Mouse (Mus musculus): ENCODE measurements around the gene Kcnk12. TPM values are rescaled to one million over a fixed set of nuclear protein-coding genes. Genes with fewer than 3 reads are reported as not detected.

Kcnk12 gene
- total RNA-seq (2021): 10 to 100 TPM; 21.0 to 23.1 TPM
- long read RNA-seq, transcript Kcnk12-201 (2 exons, 1,972 nt): major isoform, 26 of 27 reads
- long read RNA-seq, partial matches to known transcripts: 1 of 27 reads
- long read RNA-seq, other reads (novel, unspliced or antisense): 0 of 27 reads

DNA sequence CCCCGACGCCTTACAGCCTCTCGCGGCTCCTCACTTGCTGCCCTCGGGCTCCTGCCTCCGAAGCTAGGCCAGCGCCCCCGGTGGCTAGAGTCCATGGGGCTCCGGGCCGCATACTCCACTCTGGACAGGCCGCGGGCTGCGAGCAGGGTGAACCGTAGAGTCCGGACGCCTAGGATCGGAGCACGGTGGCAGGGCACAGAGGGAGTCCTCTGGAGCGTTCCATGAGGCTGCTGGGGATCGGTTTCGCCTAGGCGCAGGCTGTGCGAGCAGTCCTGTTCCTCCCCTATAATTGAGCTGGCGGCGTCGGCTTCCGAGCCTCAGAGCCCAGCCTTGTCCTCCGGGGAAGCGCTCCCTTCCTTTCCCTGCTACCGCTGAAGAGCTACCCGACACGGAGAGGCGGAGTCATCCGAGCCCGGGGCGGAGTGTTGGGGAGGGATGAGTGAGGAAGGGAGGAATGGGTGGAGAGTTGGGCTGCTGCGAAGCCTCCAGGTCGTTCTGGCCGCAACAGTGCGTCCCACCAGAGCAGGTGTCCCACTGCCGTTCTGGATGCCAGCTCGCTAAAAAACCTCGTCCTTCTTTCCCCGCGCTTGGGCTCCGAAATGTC, at the start of gene Kcnk12:
Kcnk12 (minus strand) TSS at position 307 of the 604 bp plus-strand sequence.
- peak; percentile 70 to 73 for DNase-seq (ENCODE audit: low spot score in 2 of 2)

DNA sequence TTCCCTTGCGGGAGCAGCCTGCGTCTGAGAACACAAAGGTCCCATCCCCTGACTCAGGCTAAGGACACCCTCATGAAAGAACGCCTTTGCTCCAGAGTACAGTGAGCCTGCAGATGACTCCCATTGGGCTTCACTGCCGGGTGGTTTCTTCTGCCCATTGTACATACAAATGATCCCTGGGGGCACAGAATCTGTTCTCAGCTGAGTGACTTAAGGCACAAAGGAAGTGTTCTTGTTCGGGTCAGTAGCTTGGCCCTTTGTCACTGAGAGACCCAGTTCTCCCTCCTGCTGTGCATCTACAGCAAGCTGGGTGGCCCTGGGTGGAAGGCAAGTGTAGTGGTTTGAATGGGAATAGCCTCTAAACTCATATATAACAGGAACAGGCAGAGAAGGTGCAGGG, 44.4 kb upstream of the Kcnk12 start:
- DNase-seq (ENCODE audit: low spot score in 2 of 2): no peak

GRCm38 (mm10) chr17:87840079-87840478, 42.3 kb upstream of the Kcnk12 start:
- no peak for DNase-seq (ENCODE audit: low spot score in 2 of 2)

DNA sequence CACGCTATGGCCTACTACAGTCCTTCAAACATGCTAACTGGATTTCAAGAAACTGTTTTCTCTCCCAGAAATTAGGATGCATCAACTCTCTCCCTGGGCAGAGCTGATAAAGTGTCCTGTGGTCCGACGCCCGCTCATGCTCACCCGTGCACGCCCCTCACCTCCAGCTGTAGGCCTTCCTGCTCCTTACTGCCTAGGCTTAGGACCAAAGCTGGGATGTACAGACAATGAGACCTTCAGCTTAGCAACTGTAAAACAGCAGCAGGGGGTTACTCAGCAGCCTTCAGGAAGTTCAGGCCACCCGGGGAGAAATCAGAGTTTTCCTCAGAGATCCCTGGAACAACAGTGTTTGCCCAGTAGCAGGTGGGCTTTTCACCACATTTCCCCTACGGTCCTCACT, 37.1 kb upstream of the Kcnk12 start:
- DNase-seq (ENCODE audit: low spot score in 2 of 2): no peak

DNA sequence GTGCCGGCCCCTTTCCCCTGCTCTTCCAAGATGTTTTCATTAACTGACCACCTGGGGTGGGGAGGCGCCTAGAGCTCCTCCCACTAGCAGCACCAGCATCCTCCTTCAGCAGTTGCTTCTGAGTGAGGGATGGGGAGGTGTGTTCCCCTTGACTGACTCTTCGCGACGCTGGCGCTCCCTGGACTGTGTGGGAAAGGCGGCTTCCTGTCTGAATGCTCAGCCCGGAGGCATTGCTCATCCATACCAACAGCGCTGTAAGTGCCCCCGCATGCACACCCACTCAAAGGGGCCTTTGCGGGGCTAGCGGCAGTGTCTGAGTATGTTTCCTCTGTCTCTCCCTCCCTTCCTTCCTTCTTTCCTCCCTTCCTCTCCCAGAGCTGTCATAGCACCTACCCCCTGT, 29.1 kb upstream of the Kcnk12 start:
- no peak for DNase-seq (ENCODE audit: low spot score in 2 of 2)

DNA sequence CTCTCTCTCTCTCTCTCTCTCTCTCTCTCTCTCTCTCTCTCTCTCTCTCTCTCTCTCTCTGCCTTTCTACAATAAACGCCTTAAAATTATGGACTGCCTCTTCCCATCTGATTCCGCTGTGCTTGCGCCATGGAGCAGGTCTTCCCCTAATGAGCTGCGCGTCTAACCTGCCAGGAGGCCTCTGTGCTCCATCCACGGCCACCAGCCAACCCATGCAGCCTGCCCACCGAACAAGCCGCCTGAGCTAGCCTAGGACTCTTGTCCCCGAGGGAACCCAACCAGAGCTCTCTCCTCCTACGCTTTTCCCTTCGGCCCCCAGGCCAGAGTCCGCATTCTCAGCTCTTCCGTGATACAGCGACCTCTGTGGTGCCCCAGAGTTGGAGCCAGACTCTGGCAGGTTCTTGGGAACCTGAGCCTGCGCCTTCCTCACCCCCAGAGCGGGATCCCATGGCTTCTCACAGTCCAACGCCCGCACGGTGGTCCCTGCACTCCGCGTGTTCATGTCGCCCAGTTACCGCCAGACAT, 28.3 kb upstream of the Kcnk12 start:
- DNase-seq (ENCODE audit: low spot score in 2 of 2): no peak

DNA sequence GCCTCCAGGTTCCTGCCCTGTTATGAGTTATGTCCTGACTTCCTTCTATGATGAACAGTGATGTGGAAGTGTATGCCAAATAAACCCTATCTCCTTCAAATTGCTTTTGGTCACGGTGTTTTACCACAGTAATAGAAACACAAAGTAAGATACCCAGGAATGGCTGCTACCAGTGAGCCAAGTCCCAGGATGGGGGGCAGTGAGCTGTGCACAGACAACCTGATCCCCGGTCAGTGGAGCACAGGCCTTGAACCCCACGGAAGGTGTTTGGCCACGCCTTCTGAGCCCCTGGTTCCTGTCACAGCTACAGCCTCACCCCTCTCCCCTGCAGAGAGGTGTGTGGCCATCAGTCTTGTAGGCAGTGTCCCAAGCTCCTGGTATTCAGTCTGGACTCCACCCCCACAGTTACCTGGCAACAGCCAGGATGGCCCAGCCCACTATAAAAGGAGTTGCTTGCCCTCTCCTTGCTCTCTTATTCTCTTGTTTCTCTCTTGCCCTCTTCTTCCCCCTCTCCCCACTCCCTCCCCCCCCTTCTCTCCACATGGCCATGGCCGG, 27.7 kb upstream of the Kcnk12 start:
- DNase-seq (ENCODE audit: low spot score in 2 of 2): no peak

GRCm38 (mm10) chr17:87823031-87823430, 25.2 kb upstream of the Kcnk12 start:
- no peak for DNase-seq (ENCODE audit: low spot score in 2 of 2)

DNA sequence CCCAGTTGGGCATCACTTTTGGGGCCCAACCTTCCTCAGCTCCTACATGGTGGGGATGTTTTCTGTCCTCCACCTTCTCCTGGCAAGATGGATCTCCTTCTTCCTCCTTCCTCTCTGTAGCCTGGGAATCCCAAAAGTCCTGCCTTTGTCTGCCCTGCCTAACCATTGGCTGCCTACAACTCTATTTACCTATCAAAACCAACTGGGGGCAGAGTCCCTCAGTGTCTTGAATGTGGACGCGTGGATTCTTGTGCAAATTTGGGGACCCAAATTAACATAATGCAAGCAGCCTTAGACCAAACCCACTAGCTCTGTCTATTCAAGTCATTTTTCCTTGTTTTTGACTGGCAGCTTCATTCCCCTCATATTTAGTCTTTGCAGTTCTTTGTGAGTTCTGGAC, 11.8 kb upstream of the Kcnk12 start:
- no peak for DNase-seq (ENCODE audit: low spot score in 2 of 2)

DNA sequence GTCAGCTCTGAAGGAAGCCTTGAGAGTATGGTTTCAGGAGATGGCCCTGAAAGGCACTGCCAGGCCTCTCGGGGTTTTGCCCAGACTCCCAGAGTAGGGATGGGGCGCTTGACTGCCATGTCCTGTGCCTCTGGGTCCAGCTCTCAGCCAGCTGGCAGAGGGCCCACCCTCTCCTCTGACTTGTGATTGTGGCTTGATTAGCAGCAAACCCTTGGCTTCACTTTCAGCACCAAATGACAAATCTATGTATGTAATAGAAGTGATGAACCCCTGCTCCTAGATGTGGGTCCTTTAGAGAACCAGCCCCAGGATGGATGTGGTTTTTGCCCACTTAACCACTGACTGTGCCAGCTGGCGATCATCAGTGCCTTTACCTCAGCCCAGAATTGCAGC, 2.1 kb upstream of the Kcnk12 start:
- DNase-seq (ENCODE audit: low spot score in 2 of 2): no peak

DNA sequence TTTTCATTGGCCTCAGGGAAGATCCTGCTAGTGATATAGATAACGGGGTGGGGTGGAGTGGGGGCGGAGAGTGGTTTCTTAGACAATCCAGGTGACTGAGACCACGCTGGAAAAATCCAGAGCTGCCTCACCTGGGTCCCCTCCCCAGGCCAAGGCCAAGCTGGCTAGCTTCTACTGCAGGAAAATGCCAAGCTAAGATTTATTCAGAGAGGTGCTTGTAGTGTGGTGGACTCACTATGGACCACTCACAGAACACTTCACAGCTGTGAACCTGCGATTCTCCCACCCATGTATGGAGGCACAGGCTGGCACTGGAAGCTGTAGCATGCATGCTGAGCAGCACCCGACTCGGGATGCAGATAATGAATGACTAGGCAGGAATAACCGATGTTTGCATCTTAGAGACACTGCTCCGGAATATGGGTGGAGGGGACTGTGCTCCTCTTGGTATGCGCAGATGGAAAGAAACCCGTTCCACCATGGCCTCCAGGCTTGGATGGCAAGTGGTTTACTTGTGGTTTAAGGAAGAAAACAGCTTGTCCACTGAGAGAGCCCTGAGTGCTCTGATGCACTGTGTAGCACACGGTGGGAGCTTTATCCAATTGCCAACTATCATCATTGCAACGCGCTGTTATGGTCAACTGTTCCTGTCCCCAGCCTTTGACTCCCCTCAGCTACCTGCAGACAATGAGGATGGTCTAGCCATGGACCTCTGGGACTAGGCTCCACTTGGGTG, 1.6 kb upstream of the Kcnk12 start:
- DNase-seq (ENCODE audit: low spot score in 2 of 2): no peak

GRCm38 (mm10) chr17:87798423-87798941, 688 bp upstream of the Kcnk12 start:
- DNase-seq (ENCODE audit: low spot score in 2 of 2): peak; percentile 45 to 65

DNA sequence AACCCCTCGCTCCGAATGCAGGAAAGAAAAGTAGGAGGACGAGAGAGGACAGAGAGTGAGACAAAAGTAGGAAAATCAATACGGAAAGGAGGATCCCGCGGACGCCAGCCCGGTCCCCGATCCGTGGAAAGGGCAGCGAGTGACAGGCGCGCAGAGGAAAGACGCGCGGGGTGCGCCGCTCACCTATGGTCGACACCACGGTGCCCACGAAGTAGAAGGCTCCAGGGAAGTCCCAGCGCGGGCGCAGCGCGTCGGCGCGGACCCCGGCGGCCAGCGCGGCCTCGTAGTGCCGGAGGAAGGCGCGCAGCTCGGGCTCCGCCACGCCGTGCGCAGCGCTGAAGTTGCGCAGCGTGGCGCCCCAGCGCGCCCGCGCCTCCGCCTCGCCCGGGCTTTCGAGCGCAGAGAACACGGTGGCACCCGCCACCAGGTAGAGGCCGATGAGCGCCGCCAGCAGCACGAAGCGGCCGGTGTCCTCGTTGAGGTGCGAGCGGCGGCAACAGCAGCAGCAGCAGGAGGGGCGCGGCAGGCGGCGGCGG, 845 bp downstream of the Kcnk12 start:
- DNase-seq (ENCODE audit: low spot score in 2 of 2): peak; percentile 32 to 51

DNA sequence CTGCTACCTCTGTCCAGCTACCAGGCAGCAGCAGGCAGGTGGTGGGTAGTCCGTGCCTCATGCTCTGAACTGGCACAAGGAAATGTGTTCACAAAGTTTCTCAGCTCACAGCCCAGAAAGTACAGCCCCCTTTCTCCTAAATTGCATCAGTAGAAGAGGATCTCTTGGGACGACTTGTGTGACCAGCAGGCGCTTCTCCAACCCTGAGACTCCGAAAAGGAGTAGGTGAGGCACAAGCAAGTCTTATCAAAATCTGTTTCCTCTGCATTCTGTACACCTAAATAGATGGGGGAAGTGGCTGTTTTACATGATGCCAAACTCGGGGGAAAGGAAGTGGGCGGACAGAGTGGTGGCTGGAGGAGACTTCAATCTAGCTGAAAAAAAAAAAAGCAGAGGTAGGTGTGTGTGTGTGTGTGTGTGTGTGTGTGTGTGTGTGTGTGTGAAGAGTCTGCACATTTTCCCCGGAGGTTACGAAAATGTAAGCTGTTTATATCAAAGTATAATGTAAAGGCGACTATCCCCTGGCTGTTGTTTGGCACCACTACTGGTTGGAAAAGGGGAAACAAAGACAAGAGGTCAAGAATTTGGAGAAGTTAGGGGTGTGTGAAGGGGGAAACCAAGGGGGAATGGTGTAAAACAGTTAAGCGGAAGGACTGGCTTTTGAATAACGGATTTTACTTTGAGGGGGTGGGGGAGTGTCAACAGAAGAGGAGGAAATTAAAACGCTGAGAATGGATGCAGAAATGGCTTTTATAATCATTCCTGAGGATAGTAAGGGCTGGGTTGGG, 1.7 kb downstream of the Kcnk12 start:
- DNase-seq (ENCODE audit: low spot score in 2 of 2): peak in 1 of 2 experiments; percentile 13

DNA sequence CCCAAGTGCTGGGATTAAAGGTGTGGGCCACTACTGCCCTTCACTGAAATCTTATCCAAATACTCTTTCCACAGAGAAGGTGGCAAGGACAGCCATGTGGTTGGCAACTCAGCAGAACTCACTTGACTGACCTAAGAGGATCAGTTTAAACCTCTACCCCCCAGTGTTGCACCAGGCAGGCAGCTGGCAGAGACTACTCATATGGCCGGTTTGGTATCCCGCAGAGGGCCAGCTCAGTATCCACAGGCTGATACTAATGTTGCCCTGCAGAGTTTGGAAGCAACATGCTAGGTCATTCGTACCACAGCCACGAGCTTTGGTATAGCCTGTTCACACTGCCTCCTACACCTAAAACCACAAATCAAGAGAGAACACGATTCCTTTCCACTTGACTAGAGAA, 3.0 kb downstream of the Kcnk12 start:
- peak in 1 of 2 experiments; percentile 8 for DNase-seq (ENCODE audit: low spot score in 2 of 2)

DNA sequence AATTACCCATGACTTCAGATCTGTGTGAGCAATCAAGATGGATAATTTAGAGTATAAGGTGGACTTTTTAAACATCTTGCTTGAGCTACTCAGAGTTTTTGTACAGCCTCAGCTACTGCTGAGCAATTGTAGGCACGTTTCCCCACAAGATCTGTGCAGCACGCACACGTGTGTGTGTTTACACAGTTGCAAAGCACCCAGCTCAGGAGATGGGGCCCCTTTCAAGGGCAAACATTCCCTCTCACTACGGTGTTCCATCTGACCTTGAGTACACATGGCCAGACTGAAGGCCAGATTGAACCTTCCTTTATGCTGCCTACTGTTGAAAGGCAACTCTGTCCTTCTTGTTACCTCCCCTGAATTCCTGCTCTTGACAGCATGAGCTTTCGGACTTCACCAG, 4.5 kb downstream of the Kcnk12 start:
- peak in 1 of 2 experiments; percentile 8 for DNase-seq (ENCODE audit: low spot score in 2 of 2)

GRCm38 (mm10) chr17:87792623-87793315, 5.0 kb downstream of the Kcnk12 start:
- DNase-seq (ENCODE audit: low spot score in 2 of 2): peak in 1 of 2 experiments; percentile 27

DNA sequence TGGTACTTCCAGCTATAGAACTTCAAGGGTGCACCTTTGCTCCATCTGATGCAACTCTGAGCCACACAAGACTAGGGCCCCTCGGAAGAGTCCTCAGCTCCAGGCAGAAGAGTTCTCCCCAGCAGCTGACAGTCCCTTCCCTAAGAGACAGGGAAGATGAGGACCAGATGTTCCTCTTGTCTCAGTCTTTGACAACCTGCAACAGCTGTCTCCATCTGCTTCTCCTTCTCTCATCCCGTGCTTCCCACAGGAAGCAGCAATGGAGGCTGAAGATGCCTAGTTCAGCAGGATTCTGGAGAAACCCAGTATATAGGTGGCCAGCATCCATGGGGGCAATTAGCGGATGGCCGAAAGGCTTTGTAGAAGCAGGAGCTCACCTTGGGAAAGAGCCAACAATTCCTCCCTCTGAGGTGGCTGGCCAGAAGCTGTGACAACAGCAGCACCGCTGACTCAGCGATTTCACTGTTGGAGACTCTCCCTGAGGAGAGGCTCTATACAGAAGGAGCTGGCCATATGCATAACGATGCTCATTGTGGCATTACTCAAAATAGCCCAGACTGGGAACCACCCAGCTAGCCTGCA, 6.2 kb downstream of the Kcnk12 start:
- DNase-seq (ENCODE audit: low spot score in 2 of 2): peak in 1 of 2 experiments; percentile 10

DNA sequence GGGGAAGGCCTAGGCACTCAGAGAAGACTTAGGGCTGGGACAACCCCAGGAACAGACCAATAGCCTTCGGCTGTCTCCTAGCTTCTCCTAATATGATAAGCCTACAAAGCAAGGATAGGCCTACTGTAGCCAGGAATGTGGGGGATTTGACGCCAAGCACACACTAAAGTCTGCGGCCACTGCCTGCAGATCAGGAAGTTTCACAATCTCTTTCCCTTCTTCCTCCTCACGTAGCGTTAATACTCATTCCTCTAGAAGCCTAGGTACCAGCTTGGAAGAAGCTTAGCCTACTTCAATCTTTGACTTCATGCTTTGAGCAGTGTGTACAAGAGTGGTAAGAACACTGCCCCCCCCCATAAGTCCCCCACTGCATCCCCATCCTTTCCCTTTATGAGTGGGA, 7.1 kb downstream of the Kcnk12 start:
- peak; percentile 2 to 8 for DNase-seq (ENCODE audit: low spot score in 2 of 2)

DNA sequence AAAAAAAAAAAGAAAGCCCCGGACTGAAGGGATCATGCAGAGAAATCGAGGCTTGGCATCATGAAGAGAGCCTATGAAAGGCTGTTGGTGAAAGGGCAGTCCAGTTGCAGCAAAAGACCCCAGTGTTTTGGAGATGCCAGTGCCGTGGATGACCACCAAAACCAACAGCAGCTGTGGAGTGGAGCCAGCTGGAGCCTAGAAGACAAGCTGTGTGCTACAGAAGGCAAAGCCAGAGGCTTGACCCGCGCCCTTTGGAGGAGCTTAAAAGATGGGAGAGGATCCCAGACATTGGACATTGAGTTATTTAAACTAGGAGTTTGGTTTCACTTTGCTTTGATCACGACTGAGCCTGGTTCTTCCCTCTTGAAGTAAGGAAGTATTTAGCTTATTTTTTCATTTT, 9.6 kb downstream of the Kcnk12 start:
- DNase-seq (ENCODE audit: low spot score in 2 of 2): peak; percentile 1 to 9
